Mouse (Mus musculus) lung, postnatal 0 days (tissue): ENCODE measurements around the gene Tpmt. TPM values are rescaled to one million over a fixed set of nuclear protein-coding genes. Genes with fewer than 3 reads are reported as not detected.
A peak's percentile ranks its signal among the peaks of the same experiment; 100 is the strongest.

Experiments
- ATAC-seq: fragments of 200-750 bp; cut with Nextera tagmentation; 2 replicates; pipeline ENCODE4 v1.8.0; 2017; ENCODE audit warnings: moderate library complexity
- DNase-seq: peaks from one replicate; pipeline ENCODE4 v3.0.0-alpha.2; 2016; ENCODE audit warnings: low spot score
- H3K27ac ChIP-seq: fragments of 300-500 bp; sonication (generic); 2 replicates; pipeline ENCODE4 v1.5.1; 2014; ENCODE audit warnings: antibody characterized with exemption, mild to moderate bottlenecking, low read length, mixed read lengths
- H3K27me3 ChIP-seq: fragments of 300-500 bp; sonication (generic); replicated peaks from 2 replicates; pipeline ENCODE4 v1.6.1; 2014; ENCODE audit warnings: low read length, mixed read lengths; ENCODE audit not compliant: insufficient read depth
- H3K36me3 ChIP-seq: fragments of 300-500 bp; sonication (generic); 2 replicates; pipeline ENCODE4 v1.6.1; 2014; ENCODE audit warnings: low read length, mixed read lengths; ENCODE audit not compliant: insufficient read depth
- H3K4me1 ChIP-seq: fragments of 300-500 bp; sonication (generic); 2 replicates; pipeline ENCODE4 v1.6.1; 2014; ENCODE audit warnings: antibody characterized with exemption, low read depth, low read length, mixed read lengths; ENCODE audit not compliant: insufficient read depth
- H3K4me2 ChIP-seq: fragments of 300-500 bp; sonication (generic); replicated peaks from 2 replicates; pipeline ENCODE4 v1.6.1; 2014; ENCODE audit warnings: low read depth, mild to moderate bottlenecking, low read length, moderate library complexity, mixed read lengths
- H3K4me3 ChIP-seq: fragments of 300-500 bp; sonication (generic); 2 replicates; pipeline ENCODE4 v1.5.1; 2014; ENCODE audit warnings: low read depth, low read length
- H3K9ac ChIP-seq: fragments of 300-500 bp; sonication (generic); replicated peaks from 2 replicates; pipeline ENCODE4 v1.6.1; 2014; ENCODE audit warnings: low read depth, mild to moderate bottlenecking
- H3K9me3 ChIP-seq: fragments of 300-500 bp; sonication (generic); 2 replicates; pipeline ENCODE4 v1.6.1; 2016; ENCODE audit warnings: low read length, mixed read lengths
- CTCF ChIP-seq: IDR thresholded peaks from 2 replicates; pipeline ENCODE4 v1.5.1; 2016; ENCODE audit warnings: antibody characterized with exemption, mild to moderate bottlenecking
- EP300 ChIP-seq: IDR thresholded peaks from 2 replicates; pipeline ENCODE4 v1.6.1; 2016; ENCODE audit warnings: antibody characterized with exemption, mild to moderate bottlenecking, control low read depth
- WGBS: fragments of 180-500 bp; shearing (Covaris S2); extraction: QIAGEN DNeasy Blood & Tissue Kit; methylation state at CpG from one replicate; pipeline ENCODE4 v1.1.7; 2014; 5-methylcytosine and 5-hydroxymethylcytosine counted together
- polyA plus RNA-seq: library from polyadenylated mRNA; unstranded; fragments of >200 nt; fragmentation: Nextera tagmentation; extraction: Ambion mirVana; gene quantifications from 2 replicates; pipeline ENCODE4 v1.2.1, GENCODE M21; 2015

Tpmt gene
- polyA plus RNA-seq, 1 experiment from 2014 or later, result 6.8 TPM

DNA sequence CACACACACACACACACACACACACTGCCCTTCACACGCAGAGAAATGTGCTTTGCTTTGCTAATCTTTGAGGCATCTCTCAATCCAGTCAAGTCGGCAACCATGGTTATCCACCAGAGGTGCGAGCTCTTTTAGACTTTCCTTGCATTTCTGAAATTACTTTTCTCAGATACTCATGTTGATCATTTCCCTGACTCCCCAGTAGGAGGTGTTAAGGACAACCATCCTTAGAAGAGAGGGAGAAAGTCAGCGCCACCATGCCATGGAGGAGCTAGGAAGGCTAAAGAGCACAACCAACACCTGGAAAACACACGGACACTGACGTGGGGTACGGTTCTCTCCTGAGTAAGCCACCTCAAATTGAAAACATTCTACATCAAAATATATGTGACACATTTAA lies 68.0 kb downstream of the Tpmt start:
- WGBS, result 86% methylated on average over 7 of the region's 7 CpGs
- ATAC-seq, result no peak
- H3K4me2 ChIP-seq, result no peak overlapping the region
- TF ChIP-seq CTCF, result peak; percentile 54
- TF ChIP-seq EP300, result no peak
- no peak overlapping the region for H3K27ac ChIP-seq
- peak; percentile 31 for DNase-seq
- no peaks in the 10 kb centered on the region for H3K36me3 ChIP-seq
- H3K27me3 ChIP-seq, result no peaks in the 10 kb centered on the region
- no peaks in the 10 kb centered on the region for H3K9me3 ChIP-seq
- H3K9ac ChIP-seq, result no peak overlapping the region
- H3K4me1 ChIP-seq, result no peaks in the 10 kb centered on the region; the same call in 1 of the 2 replicates
- H3K4me3 ChIP-seq, result no peak overlapping the region

DNA sequence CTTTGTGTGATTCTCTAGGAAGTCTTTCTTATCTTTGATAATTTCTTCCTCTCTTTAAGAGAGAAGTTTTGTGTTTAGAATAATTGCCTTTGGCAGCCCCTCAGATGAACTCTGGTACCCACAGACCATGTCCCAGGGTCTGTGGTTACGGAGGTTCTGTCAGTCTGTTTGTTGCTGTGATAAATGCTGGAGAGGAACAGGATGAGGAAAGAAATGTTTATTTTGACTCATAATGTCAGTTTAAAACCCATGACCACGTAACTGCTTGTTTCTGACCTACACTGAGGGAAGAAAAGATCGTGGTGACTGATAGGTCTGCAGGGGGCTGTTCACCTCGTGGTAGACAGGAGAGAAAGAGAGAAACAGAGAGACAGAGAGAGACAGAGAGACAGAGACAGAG lies 68.6 kb downstream of the Tpmt start:
- Histone ChIP-seq H3K36me3 (no peaks in the 10 kb centered on the region), H3K9me3 (no peaks in the 10 kb centered on the region), H3K4me1 (no peaks in the 10 kb centered on the region; the same call in 1 of the 2 replicates), H3K4me3 (no peak overlapping the region), H3K9ac (no peak overlapping the region), H3K27me3 (no peaks in the 10 kb centered on the region), H3K4me2 (no peak overlapping the region), H3K27ac (no peak overlapping the region)
- ATAC-seq (no peak), DNase-seq (peak; percentile 42)
- 31% methylated on average over 4 of the region's 4 CpGs for WGBS
- TF ChIP-seq CTCF, result no peak
- peak; percentile 68 for TF ChIP-seq EP300

DNA sequence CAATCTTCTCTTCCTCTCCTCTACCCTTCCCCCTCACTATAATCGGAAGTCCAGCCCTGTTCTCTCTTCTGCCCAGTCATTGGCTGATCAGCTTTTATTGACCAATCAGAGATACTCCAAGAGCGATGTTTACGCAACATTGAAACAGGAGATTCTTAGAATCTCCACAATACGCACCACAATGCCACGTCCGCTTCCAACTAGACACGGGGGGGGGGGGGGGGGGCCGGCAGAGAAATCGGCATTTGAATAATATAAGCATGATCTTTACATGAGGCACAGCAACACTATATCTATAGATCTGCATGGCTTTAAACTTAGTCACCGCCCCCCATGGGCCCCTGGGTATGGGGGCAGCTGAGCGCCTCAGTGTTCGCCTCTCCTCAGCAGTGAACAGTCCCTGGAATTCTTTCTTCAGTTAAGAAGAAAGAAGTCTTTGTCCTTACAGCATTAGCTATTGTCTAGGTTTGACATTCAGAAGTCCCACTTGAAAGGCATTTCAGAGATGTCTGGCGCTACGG lies 69.4 kb downstream of the Tpmt start:
- Histone ChIP-seq H3K4me1 (no peaks in the 10 kb centered on the region; the same call in 1 of the 2 replicates), H3K9me3 (no peaks in the 10 kb centered on the region), H3K4me3 (no peak overlapping the region), H3K4me2 (0 out of 2 replicates have a peak overlapping the region, but pooled peaks have one; percentile 8), H3K27ac (no peak overlapping the region), H3K36me3 (no peaks in the 10 kb centered on the region), H3K27me3 (no peaks in the 10 kb centered on the region), H3K9ac (no peak overlapping the region)
- TF ChIP-seq CTCF, result no peak
- TF ChIP-seq EP300, result no peak
- DNase-seq (peak; percentile 53), ATAC-seq (peak; percentile 29; the same call in 1 of the 2 replicates)
- WGBS, result 47% methylated on average over 14 of the region's 14 CpGs

Other genes starting within 250 kb of the Tpmt start
- gene Kif13a, start 114.9 kb downstream of the Tpmt start, polyA plus RNA-seq, result 30.5 TPM in 2 replicates
- 2.1 and 2.3 TPM in 2 replicates for gene Nhlrc1, start 29.9 kb downstream of the Tpmt start, polyA plus RNA-seq
- 7.0 and 9.5 TPM in 2 replicates for gene Kdm1b, start 1.2 kb downstream of the Tpmt start, polyA plus RNA-seq
- 113 and 126 TPM in 2 replicates for gene Dek, start 61.5 kb upstream of the Tpmt start, polyA plus RNA-seq
- 3.2 and 4.0 TPM in 2 replicates for gene Rnf144b, start 77.9 kb upstream of the Tpmt start, polyA plus RNA-seq